Comparison of ENCODE assay signal across 9 mouse cellular contexts in genomic region chr4:115052343-115053005, GRCm38 (mm10). TPM values are rescaled to one million over a fixed set of nuclear protein-coding genes. Genes with fewer than 3 reads are reported as not detected.
A peak's percentile ranks its signal among the peaks of the same experiment; 100 is the strongest.
DNase-seq lines count a peak whose midpoint lies in the region; ATAC-seq and TF ChIP-seq lines count a peak whose summit lies in the region.
"Had no signal": no experiment of that assay in that cellular context is flagged by ENCODE, and none has a peak within 500 bp of the region (broad histone marks: within the 10 kb centered on the region; RNA-seq: fewer than 3 reads in every experiment).

No protein-coding gene starts in this region.

- ATAC-seq in intestine, embryonic 14.5 days (replicated peaks; ENCODE audit: low FRiP score, low TSS enrichment, low read depth) = peak; percentile 57
- ATAC-seq in liver, embryonic 13.5 days (ENCODE audit: low read depth) = peak; percentile 7; the same call in 1 of the 2 replicates
- ATAC-seq: Patski had no signal

- 1% methylated on average over 36 of the region's 36 CpGs for WGBS in intestine, embryonic 14.5 days
- 5% methylated on average over 36 of the region's 36 CpGs for whole genome bisulfite sequencing in liver, embryonic 13.5 days (ENCODE audit: insufficient replicate concordance)

- no peaks in the 10 kb centered on the region for H3K9me3 ChIP-seq in intestine, embryonic 14.5 days (ENCODE audit: control insufficient read depth, low read length)
- H3K9me3 ChIP-seq in liver, embryonic 13.5 days (replicated peaks) = no peaks in the 10 kb centered on the region

- no peak overlapping the region for H3ac ChIP-seq in myocyte (ENCODE audit: control insufficient read depth, insufficient read length)

- 0 out of 2 replicates have a peak, but pooled peaks cover 2% of the 10 kb centered on the region for H3K4me1 ChIP-seq in brown adipose tissue, adult 24 weeks (ENCODE audit: control insufficient read depth, insufficient read depth, insufficient read length, low read length)
- H3K4me1 ChIP-seq in intestine, embryonic 14.5 days (replicated peaks; ENCODE audit: control insufficient read depth, insufficient read depth, low read length) = peaks cover 9% of the 10 kb centered on the region
- peaks cover 90% of the 10 kb centered on the region for H3K4me1 ChIP-seq in liver, embryonic 13.5 days (replicated peaks)

- no peaks in the 10 kb centered on the region for H3K79me2 ChIP-seq in myocyte (ENCODE audit: control insufficient read depth, insufficient read depth)

- no peaks in the 10 kb centered on the region for H3K36me3 ChIP-seq in intestine, embryonic 14.5 days (ENCODE audit: control insufficient read depth, insufficient read depth, low read length)
- no peaks in the 10 kb centered on the region for H3K36me3 ChIP-seq in liver, embryonic 13.5 days
- H3K36me3 ChIP-seq in myocyte (ENCODE audit: control insufficient read depth, insufficient read depth) = no peaks in the 10 kb centered on the region

- H3K27ac ChIP-seq in brown adipose tissue, adult 24 weeks (replicated peaks; ENCODE audit: low read depth, low read length) = peak overlapping the region; percentile 98
- 0 out of 2 replicates have a peak overlapping the region, but pooled peaks have one; percentile 3 for H3K27ac ChIP-seq in intestine, embryonic 14.5 days (ENCODE audit: low read depth)
- H3K27ac ChIP-seq in liver, embryonic 13.5 days = peak overlapping the region; percentile 95

- no peak overlapping the region for H3K9ac ChIP-seq in intestine, embryonic 14.5 days (ENCODE audit: low read length)
- H3K9ac ChIP-seq in liver, embryonic 13.5 days = peak overlapping the region; percentile 78

- no peak for TF ChIP-seq POLR2A in myocyte (IDR thresholded peaks at IDR 0.05; ENCODE audit: insufficient read length, low read depth)

- peak overlapping the region; percentile 42 for H3K4me2 ChIP-seq in intestine, embryonic 14.5 days (ENCODE audit: low read length)
- peak overlapping the region; percentile 72 for H3K4me2 ChIP-seq in liver, embryonic 13.5 days
- peak overlapping the region; percentile 83 for H3K4me2 ChIP-seq in myocyte (ENCODE audit: low read depth)

- H3K27me3 ChIP-seq in intestine, embryonic 14.5 days (replicated peaks; ENCODE audit: control insufficient read depth, insufficient read depth, low read length) = peaks cover 79% of the 10 kb centered on the region
- H3K27me3 ChIP-seq in liver, embryonic 13.5 days = peaks cover 16% of the 10 kb centered on the region; the same call in 1 of the 2 replicates
- H3K27me3 ChIP-seq in myocyte (ENCODE audit: control insufficient read depth, insufficient read depth, insufficient read length) = peaks cover 22% of the 10 kb centered on the region
- H3K27me3 ChIP-seq: Patski had no signal

- H3K4me3 ChIP-seq in brown adipose tissue, adult 24 weeks (ENCODE audit: insufficient read depth, low read depth, low read length) = peak overlapping the region; percentile 43
- peak overlapping the region; percentile 23 for H3K4me3 ChIP-seq in intestine, embryonic 14.5 days (ENCODE audit: low read depth, low read length)
- peak overlapping the region; percentile 51 for H3K4me3 ChIP-seq in liver, embryonic 13.5 days (replicated peaks)
- no peak overlapping the region for H3K4me3 ChIP-seq in myocyte

- DNase-seq in layer of hippocampus, adult 9-11 months = peak; percentile 74
- DNase-seq in layer of hippocampus, postnatal 25 days (ENCODE audit: extremely low spot score in 1 of 2, low spot score in 1 of 2) = no peak
- peak; percentile 69 for DNase-seq in gastrocnemius, postnatal 25 days
- DNase-seq in intestine, embryonic 14.5 days (ENCODE audit: low spot score) = peak; percentile 74
- DNase-seq in liver, embryonic 13.5 days = no peak
- DNase-seq in thymus, postnatal 10 days (ENCODE audit: low spot score in 2 of 2) = no peak

TF ChIP-seq in myocyte, 11 proteins besides CTCF, POLR2A, EP300 and RAD21:
- no peak for TF ChIP-seq MAX (IDR thresholded peaks at IDR 0.05; ENCODE audit: low read depth)
- TF ChIP-seq SRF (IDR thresholded peaks at IDR 0.05; ENCODE audit: control insufficient read depth, insufficient read length, low read depth) = no peak
- TF ChIP-seq POLR2AphosphoS2 (IDR thresholded peaks at IDR 0.05; ENCODE audit: insufficient read length, low read depth) = no peak
- no peak for TF ChIP-seq CEBPB (IDR thresholded peaks at IDR 0.05; ENCODE audit: insufficient read depth, poor library complexity, severe bottlenecking)
- no peak for TF ChIP-seq E2F4 (IDR thresholded peaks at IDR 0.05; ENCODE audit: insufficient read depth)
- TF ChIP-seq REST (IDR thresholded peaks at IDR 0.05; ENCODE audit: insufficient read depth, insufficient read length) = no peak
- TF ChIP-seq MYOG (IDR thresholded peaks at IDR 0.05; ENCODE audit: control insufficient read depth in 1 of 3, insufficient read depth in 1 of 3, insufficient read length in 2 of 3, low read depth in 2 of 3) = no peak

RNA-seq across cellular contexts. Expression of gene Tal1, which starts 3.8 kb away (rescaled TPM):
- 1 to 10 TPM; 1.1 to 1.5 TPM for total RNA-seq in layer of hippocampus, postnatal 25 days (2021)
- 0.71 and 1.1 TPM in 2 replicates for polyA plus RNA-seq in brown adipose tissue, adult 24 weeks (2012; ENCODE audit: insufficient read depth, insufficient read length, missing spikeins)
- 1 to 10 TPM in 1 of 2 experiments, under 1 TPM in 1; 0.46 to 1.3 TPM for total RNA-seq in gastrocnemius, postnatal 25 days (2021)
- 0.96 and 1.1 TPM in 2 replicates for polyA plus RNA-seq in intestine, embryonic 14.5 days (2014; fragmentation: Nextera tagmentation; extraction: Ambion mirVana)
- 29.3 and 31.5 TPM in 2 replicates for polyA plus RNA-seq in liver, embryonic 13.5 days (2015; fragmentation: Nextera tagmentation; extraction: Ambion mirVana)
- polyA plus RNA-seq in myocyte (2012; fragmentation: generic; extraction: Trizol) = not detected

RNA-seq across cellular contexts. Expression of gene Pdzk1ip1, which starts 36.0 kb away (rescaled TPM):
- total RNA-seq in layer of hippocampus, postnatal 25 days (2021) = under 1 TPM in 1 of 2 experiments, not detected in 1; 0.71 TPM
- 1.3 TPM in 1 of 2 replicates, not detected in the other for polyA plus RNA-seq in brown adipose tissue, adult 24 weeks (2012; ENCODE audit: insufficient read depth, insufficient read length, missing spikeins)
- not detected for total RNA-seq in gastrocnemius, postnatal 25 days (2021)
- 41.8 and 50.5 TPM in 2 replicates for polyA plus RNA-seq in intestine, embryonic 14.5 days (2014; fragmentation: Nextera tagmentation; extraction: Ambion mirVana)
- 21.2 and 23.7 TPM in 2 replicates for polyA plus RNA-seq in liver, embryonic 13.5 days (2015; fragmentation: Nextera tagmentation; extraction: Ambion mirVana)
- polyA plus RNA-seq in myocyte (2012; fragmentation: generic; extraction: Trizol) = 0.30 TPM

RNA-seq across cellular contexts. Expression of gene Stil, which starts 52.5 kb away (rescaled TPM):
- under 1 TPM; 0.23 to 0.32 TPM for total RNA-seq in layer of hippocampus, postnatal 25 days (2021)
- polyA plus RNA-seq in brown adipose tissue, adult 24 weeks (2012; ENCODE audit: insufficient read depth, insufficient read length, missing spikeins) = 0.52 TPM in 1 of 2 replicates, not detected in the other
- total RNA-seq in gastrocnemius, postnatal 25 days (2021) = under 1 TPM in 1 of 2 experiments, not detected in 1; 0.24 TPM
- 17.6 and 18.1 TPM in 2 replicates for polyA plus RNA-seq in intestine, embryonic 14.5 days (2014; fragmentation: Nextera tagmentation; extraction: Ambion mirVana)
- polyA plus RNA-seq in liver, embryonic 13.5 days (2015; fragmentation: Nextera tagmentation; extraction: Ambion mirVana) = 8.3 and 11.8 TPM in 2 replicates
- polyA plus RNA-seq in myocyte (2012; fragmentation: generic; extraction: Trizol) = 1.6 TPM

Comparison
In these comparisons a context has a peak if more than half of its experiments do, and no peak if none do; other contexts are left out.
1. DNase-seq: peak in layer of hippocampus, adult 9-11 months (single experiment), gastrocnemius, postnatal 25 days (single experiment) and intestine, embryonic 14.5 days (single experiment); none in layer of hippocampus, postnatal 25 days (0 of 2), liver, embryonic 13.5 days (single experiment) and thymus, postnatal 10 days (0 of 2).
2. H3K27ac ChIP-seq: peak in every context shown above with its lines; median percentile 98 in brown adipose tissue, adult 24 weeks; 95 in liver, embryonic 13.5 days; 3 in intestine, embryonic 14.5 days.
3. RNA of gene Tal1, which starts 3.8 kb away (polyA plus RNA-seq): 29.3 to 31.5 TPM in liver, embryonic 13.5 days; 0.96 to 1.1 TPM in intestine, embryonic 14.5 days, 0.71 to 1.1 TPM in brown adipose tissue, adult 24 weeks and not detected in myocyte (single experiment); every median in the first group is over 10 times any median in the second.
4. Peak in every context shown above with its lines, with median percentiles within 50 percentile points of each other: H3K4me2 ChIP-seq.